Mouse (Mus musculus): ENCODE data around the gene Tnip1. TPM values are rescaled to one million over a fixed set of nuclear protein-coding genes. Genes with fewer than 3 reads are reported as not detected.
"Not testable (repeated sequence)": the region's sequence is repeated elsewhere in the genome, so short reads cannot be mapped to it uniquely, and the experiment has no call there.

Gene Tnip1
- polyA plus RNA-seq, 1 experiment from 2014 or later: 20.3 TPM

DNA sequence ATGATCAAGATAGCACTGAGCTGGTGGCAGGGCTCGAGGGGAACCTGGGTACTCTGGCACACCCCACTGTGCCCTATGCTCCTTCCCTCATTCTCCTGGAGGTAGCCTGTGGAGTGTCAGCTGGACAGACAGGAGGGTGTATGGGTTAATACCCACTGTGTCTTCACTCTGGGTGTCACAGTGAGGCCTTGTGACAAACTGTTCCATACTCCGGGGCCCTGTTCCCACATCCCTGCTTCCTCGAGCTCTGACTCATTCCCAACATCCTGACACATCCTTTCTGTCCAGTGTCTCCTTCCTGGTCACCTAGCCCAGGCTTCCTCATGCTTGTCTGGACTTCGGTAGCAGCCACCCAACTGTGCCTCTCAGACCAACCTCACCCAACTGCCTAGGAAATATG lies 56.3 kb downstream of the Tnip1 start:
- Histone ChIP-seq H3K4me1 (replicated peaks) (peaks cover 37% of the 10 kb centered on the region), H3K9me3 (replicated peaks) (no peaks in the 10 kb centered on the region), H3K4me2 (0 out of 2 replicates have a peak overlapping the region, but pooled peaks have one; percentile 4), H3K36me3 (peaks cover 27% of the 10 kb centered on the region), H3K27me3 (no peaks in the 10 kb centered on the region), H3K9ac (0 out of 2 replicates have a peak overlapping the region, but pooled peaks have one; percentile 7), H3K4me3 (no peak overlapping the region), H3K27ac (peak overlapping the region; percentile 63)
- 49% methylated on average over 4 of the region's 4 CpGs for WGBS
- ATAC-seq (replicated peaks; ENCODE audit: insufficient number of reproducible peaks, insufficient read depth, low FRiP score, low read depth): no peak

DNA sequence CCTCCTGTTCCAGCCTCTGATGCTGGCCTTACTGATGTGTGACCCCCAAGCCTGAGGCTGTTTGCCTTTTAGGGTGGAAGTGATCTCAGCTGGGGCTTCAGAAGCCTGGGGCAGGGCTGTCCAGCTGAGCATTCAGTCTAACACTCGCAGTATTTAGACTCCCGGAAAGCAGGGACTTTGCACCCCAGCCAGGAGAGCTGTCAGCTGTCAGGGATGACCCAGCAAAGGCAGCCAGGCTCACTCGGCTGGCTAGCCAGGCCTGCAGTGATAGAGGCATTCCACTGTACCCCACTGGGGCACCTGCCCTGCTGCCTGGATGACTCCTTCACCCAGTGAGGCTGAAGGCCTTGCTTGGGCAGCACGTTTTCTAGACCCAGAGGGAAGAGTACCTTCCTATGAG lies 56.8 kb downstream of the Tnip1 start:
- peaks cover 37% of the 10 kb centered on the region for H3K4me1 ChIP-seq (replicated peaks)
- ATAC-seq (replicated peaks; ENCODE audit: insufficient number of reproducible peaks, insufficient read depth, low FRiP score, low read depth): no peak
- peaks cover 22% of the 10 kb centered on the region for H3K36me3 ChIP-seq
- peak overlapping the region; percentile 7; the same call in 1 of the 2 replicates for H3K9ac ChIP-seq
- peak overlapping the region; percentile 63 for H3K27ac ChIP-seq
- 30% methylated on average over 4 of the region's 4 CpGs for WGBS
- H3K9me3 ChIP-seq (replicated peaks): no peaks in the 10 kb centered on the region
- 0 out of 2 replicates have a peak overlapping the region, but pooled peaks have one; percentile 4 for H3K4me2 ChIP-seq
- H3K27me3 ChIP-seq: no peaks in the 10 kb centered on the region
- H3K4me3 ChIP-seq: no peak overlapping the region

DNA sequence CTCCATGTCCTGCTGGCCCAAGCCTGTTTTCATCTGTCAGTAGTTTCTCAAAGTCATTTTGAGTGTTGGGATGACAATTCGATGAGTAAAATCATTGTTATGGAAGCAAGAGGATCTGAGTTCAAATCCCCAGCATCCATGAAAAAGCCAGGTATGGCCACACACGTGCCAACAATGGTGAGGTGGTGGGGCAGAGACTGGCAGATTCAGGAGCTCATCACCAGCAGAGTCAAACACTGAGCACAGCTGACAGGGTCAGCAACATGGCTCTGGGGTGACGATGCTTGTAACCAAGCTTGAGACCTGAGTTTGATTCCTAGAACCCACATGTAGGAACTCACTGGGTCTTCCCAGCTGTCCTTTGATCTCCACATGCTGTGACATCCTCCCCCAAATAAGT lies 57.6 kb downstream of the Tnip1 start:
- no peak overlapping the region for H3K9ac ChIP-seq
- ATAC-seq (replicated peaks; ENCODE audit: insufficient number of reproducible peaks, insufficient read depth, low FRiP score, low read depth): no peak
- H3K36me3 ChIP-seq: peaks cover 14% of the 10 kb centered on the region; the same call in 1 of the 2 replicates
- no peak overlapping the region for H3K4me3 ChIP-seq
- H3K4me2 ChIP-seq: no peak overlapping the region
- peaks cover 37% of the 10 kb centered on the region for H3K4me1 ChIP-seq (replicated peaks)
- H3K27me3 ChIP-seq: no peaks in the 10 kb centered on the region
- WGBS: 89% methylated on average over 3 of the region's 3 CpGs
- peak overlapping the region; percentile 41; the same call in 1 of the 2 replicates for H3K27ac ChIP-seq
- H3K9me3 ChIP-seq (replicated peaks): no peaks in the 10 kb centered on the region

DNA sequence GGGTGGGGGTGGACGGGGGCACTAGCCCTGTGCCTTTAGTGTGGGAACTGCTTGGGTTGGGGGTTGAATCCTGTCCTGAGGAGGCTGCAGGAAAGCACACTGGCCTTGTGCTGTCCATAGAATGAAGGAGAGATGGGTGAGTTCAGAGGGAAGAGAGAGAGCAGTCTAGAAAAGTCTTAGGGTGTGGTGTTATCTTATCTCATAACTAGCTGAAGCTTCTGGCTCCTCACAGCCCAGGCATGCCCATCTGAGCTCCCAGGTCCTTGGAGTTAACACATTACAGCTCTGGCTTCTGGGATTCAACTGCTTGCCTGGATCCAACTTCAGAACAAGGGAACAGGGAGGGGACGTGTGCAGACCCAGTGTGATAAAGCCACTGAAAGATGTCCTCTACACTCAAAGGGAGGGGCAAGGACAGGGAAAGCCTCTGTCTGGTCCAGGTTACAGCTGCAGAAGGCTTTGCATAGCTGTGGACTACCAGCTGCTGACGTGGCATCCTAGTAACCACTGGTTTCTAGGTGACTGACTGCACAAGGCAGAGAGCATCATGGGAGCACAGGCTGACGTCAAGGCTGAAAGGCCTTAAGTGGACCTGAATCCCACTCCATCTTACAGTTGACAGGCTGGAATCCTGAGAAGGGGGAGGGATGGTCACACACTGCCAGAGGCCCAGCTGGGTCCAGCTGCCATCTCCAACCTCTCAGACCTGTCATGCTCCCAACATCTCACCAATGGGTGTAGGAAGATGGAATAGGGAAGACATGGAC lies 58.6 kb downstream of the Tnip1 start:
- Histone ChIP-seq H3K27ac (peak overlapping the region; percentile 65), H3K9ac (no peak overlapping the region), H3K4me1 (replicated peaks) (peaks cover 37% of the 10 kb centered on the region), H3K27me3 (no peaks in the 10 kb centered on the region), H3K4me3 (peak overlapping the region; percentile 68), H3K4me2 (peak overlapping the region; percentile 92), H3K9me3 (replicated peaks) (no peaks in the 10 kb centered on the region), H3K36me3 (peaks cover 4% of the 10 kb centered on the region; the same call in 1 of the 2 replicates)
- peak; percentile 36 for ATAC-seq (replicated peaks; ENCODE audit: insufficient number of reproducible peaks, insufficient read depth, low FRiP score, low read depth)
- WGBS: 32% methylated on average over 4 of the region's 4 CpGs

DNA sequence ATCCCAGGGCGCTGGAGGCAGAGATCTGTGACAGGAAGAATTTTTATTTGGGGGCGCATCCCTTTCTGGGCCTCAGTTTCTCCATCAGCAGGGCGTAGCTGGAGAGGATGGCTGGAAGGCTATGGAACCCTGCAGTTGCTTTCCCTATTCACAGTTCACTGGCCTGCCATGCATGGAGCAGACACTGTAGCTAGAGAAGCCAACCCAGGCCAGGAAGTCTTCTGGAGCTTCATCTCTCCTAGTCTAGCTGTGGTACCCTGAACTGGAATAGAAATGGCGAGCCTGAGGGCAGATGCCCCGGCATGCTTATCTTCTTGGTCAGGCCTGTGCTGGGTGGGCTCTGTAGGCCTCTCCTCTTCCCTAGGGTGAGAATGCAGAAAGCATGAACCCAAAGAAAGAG lies 59.4 kb downstream of the Tnip1 start:
- ATAC-seq (replicated peaks; ENCODE audit: insufficient number of reproducible peaks, insufficient read depth, low FRiP score, low read depth): no peak
- H3K27ac ChIP-seq: peak overlapping the region; percentile 65
- H3K4me3 ChIP-seq: peak overlapping the region; percentile 68
- WGBS: 58% methylated on average over 5 of the region's 5 CpGs
- H3K9ac ChIP-seq: peak overlapping the region; percentile 62
- H3K9me3 ChIP-seq (replicated peaks): no peaks in the 10 kb centered on the region
- H3K4me1 ChIP-seq (replicated peaks): peaks cover 37% of the 10 kb centered on the region
- no peaks in the 10 kb centered on the region for H3K27me3 ChIP-seq
- peak overlapping the region; percentile 92 for H3K4me2 ChIP-seq
- H3K36me3 ChIP-seq: no peaks in the 10 kb centered on the region; the same call in 1 of the 2 replicates

DNA sequence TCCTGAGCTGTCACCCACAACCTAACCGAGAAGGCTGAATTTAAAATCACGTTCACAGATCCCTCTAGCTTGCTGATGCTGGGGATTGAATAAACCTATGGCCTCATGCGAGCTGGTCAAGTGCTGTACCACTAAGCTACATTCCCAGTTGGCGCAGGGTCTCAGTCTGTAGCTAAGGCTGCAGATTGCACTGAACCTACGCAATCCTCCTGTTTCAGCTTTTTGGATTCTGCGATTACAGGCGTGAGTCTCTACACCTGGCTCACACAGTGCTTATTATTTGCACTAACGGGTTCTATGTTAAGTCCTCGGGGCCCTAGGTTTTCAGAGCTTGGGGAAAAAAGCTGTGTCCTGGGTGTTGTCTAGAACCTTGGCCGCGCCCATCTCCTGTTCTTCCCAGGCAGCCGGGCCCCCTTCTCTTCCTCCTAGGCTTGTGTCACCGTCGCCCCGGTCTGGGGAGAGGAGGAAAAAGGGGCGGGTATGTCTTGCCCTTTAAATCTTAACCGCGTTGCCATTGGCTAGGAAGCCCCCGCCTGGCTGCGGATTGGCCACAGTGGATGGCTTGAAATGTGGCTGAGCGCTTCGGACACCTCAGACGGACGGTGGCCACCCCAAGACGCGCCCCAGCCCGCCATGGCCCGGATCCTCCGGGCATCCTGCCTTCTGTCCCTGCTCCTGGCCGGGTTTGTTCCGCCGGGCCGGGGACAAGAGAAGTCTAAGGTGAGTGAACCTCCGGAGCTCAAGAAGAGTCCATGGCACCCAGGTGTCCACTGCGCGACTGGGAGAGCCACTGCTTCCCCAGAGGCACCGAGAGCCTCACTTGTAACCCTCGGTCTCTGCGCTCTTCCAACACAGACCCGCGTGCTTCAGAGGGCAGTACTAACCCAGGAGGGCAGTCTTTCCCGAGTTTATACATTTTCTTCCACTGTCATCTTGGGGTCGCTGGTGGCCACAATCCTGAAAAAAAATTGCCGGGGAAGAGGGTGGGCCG lies 60.1 kb downstream of the Tnip1 start, which contains the start of gene Gpx3:
Gene Gpx3, plus strand, starts transcription at position 121 of the 991 bp plus-strand sequence.
- Histone ChIP-seq H3K9me3 (replicated peaks) (no peaks in the 10 kb centered on the region), H3K4me3 (peak within 1 kb of the TSS; percentile 68), H3K9ac (peak within 1 kb of the TSS; percentile 62), H3K36me3 (no peaks in the 10 kb centered on the region), H3K4me1 (replicated peaks) (peaks cover 39% of the 10 kb centered on the region), H3K27ac (peak within 1 kb of the TSS; percentile 65), H3K4me2 (peak within 1 kb of the TSS; percentile 92), H3K27me3 (no peaks in the 10 kb centered on the region)
- peak; percentile 73 for ATAC-seq (replicated peaks; ENCODE audit: insufficient number of reproducible peaks, insufficient read depth, low FRiP score, low read depth)
- 13% methylated on average over 44 of the region's 45 CpGs for WGBS

DNA sequence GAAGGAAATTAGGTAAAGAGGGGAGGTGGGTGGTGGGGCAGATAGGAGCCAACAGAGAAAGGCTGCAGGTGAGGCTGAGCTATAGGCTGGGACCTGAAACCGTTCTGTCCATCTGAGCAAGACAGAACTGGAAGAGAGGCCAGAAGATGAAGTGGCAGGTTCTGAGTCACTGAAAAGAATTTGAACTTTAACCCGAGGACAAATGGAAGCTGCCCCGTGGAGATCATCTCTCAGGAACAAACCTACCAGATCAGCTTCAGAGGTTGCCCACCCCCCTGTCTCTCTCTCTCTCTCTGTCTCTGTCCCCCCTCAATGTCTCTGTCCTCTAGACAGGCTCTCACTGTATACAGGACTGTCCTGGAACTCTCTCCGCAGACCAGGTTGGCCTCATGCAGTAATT lies 63.1 kb downstream of the Tnip1 start:
- no peaks in the 10 kb centered on the region for H3K9me3 ChIP-seq (replicated peaks)

DNA sequence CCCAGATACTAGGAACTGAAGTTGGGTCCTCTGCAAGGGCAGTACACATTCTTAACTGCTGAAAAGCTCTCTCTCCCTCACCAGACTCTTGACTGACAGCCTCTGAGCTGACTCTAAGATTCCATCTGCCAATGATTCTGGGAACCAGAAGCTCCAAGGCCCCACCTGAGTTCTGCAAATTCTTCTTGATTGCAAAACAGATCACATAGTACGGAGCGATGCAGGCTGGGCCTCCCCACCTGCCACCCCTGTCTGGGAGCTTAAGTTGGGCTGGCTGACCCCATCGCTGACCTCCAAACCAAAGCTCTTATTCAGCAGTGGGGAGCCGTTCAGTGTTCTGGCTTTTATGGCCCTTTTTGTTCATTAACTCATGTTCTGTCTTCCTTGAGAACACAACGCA lies 65.2 kb downstream of the Tnip1 start:
- H3K4me1 ChIP-seq (replicated peaks): peaks cover 5% of the 10 kb centered on the region
- no peak for ATAC-seq (replicated peaks; ENCODE audit: insufficient number of reproducible peaks, insufficient read depth, low FRiP score, low read depth)
- no peaks in the 10 kb centered on the region for H3K36me3 ChIP-seq
- H3K27me3 ChIP-seq: no peaks in the 10 kb centered on the region
- H3K27ac ChIP-seq: no peak overlapping the region
- no peak overlapping the region for H3K4me2 ChIP-seq
- H3K4me3 ChIP-seq: no peak overlapping the region
- H3K9ac ChIP-seq: no peak overlapping the region
- no peaks in the 10 kb centered on the region for H3K9me3 ChIP-seq (replicated peaks)
- 68% methylated on average over 5 of the region's 5 CpGs for WGBS

More for the DNA sequence above, 63.1 kb downstream of the Tnip1 start:
- Histone ChIP-seq H3K4me1 (replicated peaks) (peaks cover 25% of the 10 kb centered on the region), H3K9ac (no peak overlapping the region), H3K4me2 (no peak overlapping the region), H3K4me3 (no peak overlapping the region), H3K36me3 (no peaks in the 10 kb centered on the region), H3K27ac (no peak overlapping the region), H3K27me3 (no peaks in the 10 kb centered on the region)
- no peak for ATAC-seq (replicated peaks; ENCODE audit: insufficient number of reproducible peaks, insufficient read depth, low FRiP score, low read depth)
- 64% methylated on average over 4 of the region's 4 CpGs for WGBS

DNA sequence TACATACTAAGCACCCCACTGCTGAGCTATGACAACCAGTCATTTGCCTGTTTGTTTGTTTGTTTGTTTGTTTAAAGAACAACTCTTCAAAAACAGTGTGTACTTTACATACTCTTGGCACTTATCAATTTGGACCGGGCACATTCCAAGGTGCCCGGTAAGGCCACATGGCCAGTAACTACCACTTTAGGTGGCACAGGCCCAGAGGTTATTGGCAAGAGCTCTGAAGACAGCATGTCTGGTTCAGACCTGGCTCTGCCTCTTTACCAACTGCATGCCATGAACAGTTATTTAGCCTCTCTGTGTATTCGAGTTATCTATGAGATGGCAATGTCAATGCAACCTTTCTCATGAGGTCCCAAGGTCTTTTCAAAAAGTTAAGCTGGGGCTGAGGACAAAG lies 66.1 kb downstream of the Tnip1 start:
- H3K9me3 ChIP-seq (replicated peaks); H3K4me2 ChIP-seq; H3K4me1 ChIP-seq (replicated peaks); H3K27me3 ChIP-seq; H3K27ac ChIP-seq; H3K36me3 ChIP-seq; H3K9ac ChIP-seq; H3K4me3 ChIP-seq; ATAC-seq (replicated peaks; ENCODE audit: insufficient number of reproducible peaks, insufficient read depth, low FRiP score, low read depth): not testable (repeated sequence)
- 76% methylated on average over 3 of the region's 3 CpGs for WGBS

DNA sequence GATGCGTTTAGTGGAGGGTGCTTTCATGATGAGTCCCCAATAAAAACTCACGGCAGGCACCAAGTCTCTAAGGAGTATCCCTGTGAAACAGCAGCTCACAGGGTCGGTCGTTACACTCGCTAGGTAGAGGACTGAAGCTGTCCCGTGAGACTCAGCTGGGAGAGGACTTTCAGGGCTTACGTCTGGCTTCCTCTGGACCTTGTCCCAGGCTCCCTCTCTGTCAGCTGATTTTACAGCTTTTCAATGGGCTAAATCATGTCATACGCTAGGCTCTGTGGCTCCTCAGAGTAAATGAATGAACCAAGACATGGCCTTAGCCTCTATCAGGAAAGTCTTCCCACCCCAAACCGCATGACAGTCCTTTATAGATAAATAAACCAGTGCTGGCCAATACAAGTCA lies 68.1 kb downstream of the Tnip1 start:
- Histone ChIP-seq H3K4me3 (no peak overlapping the region), H3K27me3 (no peaks in the 10 kb centered on the region), H3K4me2 (no peak overlapping the region), H3K27ac (no peak overlapping the region), H3K4me1 (replicated peaks) (peaks cover 2% of the 10 kb centered on the region; the same call in 1 of the 2 replicates), H3K9ac (no peak overlapping the region), H3K36me3 (no peaks in the 10 kb centered on the region), H3K9me3 (replicated peaks) (no peaks in the 10 kb centered on the region)
- 64% methylated on average over 9 of the region's 9 CpGs for WGBS
- no peak for ATAC-seq (replicated peaks; ENCODE audit: insufficient number of reproducible peaks, insufficient read depth, low FRiP score, low read depth)

DNA sequence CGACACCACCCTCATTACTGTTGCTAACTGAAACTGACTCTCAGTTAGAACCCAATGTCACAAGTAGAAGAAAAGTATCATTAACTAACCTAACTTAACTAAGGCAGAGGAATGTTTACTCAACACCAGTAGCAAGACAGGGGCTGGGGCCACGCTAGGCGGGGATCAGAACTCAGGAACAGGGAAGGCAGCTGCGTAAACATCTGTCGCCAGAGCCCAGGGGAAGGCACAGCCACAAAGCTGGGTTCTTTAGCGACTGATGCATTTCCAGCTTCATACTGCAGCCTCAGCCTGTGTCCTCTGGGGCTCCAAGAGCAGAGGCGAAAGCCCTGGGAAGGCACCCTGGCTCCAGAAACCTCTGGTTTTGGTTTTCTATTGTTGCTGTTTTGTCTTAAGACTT lies 70.6 kb downstream of the Tnip1 start:
- no peak overlapping the region for H3K4me2 ChIP-seq
- no peak overlapping the region for H3K4me3 ChIP-seq
- no peaks in the 10 kb centered on the region for H3K36me3 ChIP-seq
- H3K9me3 ChIP-seq (replicated peaks): no peaks in the 10 kb centered on the region
- no peak overlapping the region for H3K27ac ChIP-seq
- no peak overlapping the region for H3K9ac ChIP-seq
- no peaks in the 10 kb centered on the region for H3K27me3 ChIP-seq
- no peak for ATAC-seq (replicated peaks; ENCODE audit: insufficient number of reproducible peaks, insufficient read depth, low FRiP score, low read depth)
- WGBS: 62% methylated on average over 7 of the region's 7 CpGs
- no peaks in the 10 kb centered on the region for H3K4me1 ChIP-seq (replicated peaks)
